Mouse (Mus musculus) leukemia stem cell, adult 10-12 weeks (primary cell): Measurements from ENCODE around the gene Fam24b. TPM values are rescaled to one million over a fixed set of nuclear protein-coding genes. Genes with fewer than 3 reads are reported as not detected.

Experiments used
- polyA plus RNA-seq: library from polyadenylated mRNA; stranded (reverse); fragments of >175 nt; gene quantifications from 2 replicates; pipeline ENCODE4 v1.2.3, GENCODE M21; 2012; ENCODE audit warnings: low replicate concordance

Fam24b gene
- not detected in 2 replicates for polyA plus RNA-seq

DNA sequence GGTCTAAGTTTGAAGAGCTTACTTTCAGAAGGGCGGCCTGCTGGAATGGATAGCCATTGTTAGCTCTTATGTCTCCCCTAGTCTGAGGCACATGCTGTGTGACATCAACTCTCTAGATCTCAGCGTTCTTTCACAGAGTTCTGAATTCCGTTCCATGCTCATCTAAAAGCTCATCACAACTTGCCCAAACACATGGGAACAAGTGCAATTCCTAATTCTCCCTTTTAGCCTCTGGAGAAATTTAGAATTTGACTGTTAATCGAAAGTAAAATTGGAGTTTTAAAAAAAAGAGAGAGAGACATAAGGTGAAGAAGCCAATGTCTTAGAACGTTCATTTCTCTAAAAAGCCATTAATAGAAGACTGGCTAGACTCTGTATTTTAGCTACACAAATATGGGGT, at the start of gene Fam24b:
Gene Fam24b, minus strand, starts transcription at position 101 of the 400 bp plus-strand sequence.

GRCm38 (mm10) chr7:131370648-131371469, 41.5 kb upstream of the Fam24b start, which contains the start of gene Pstk:
Gene Pstk, plus strand, starts transcription at chr7:131371141.

GRCm38 (mm10) chr7:131362615-131363300, 33.4 kb upstream of the Fam24b start, which contains the start of gene 2310057M21Rik:
Gene 2310057M21Rik, minus strand, starts transcription at chr7:131362759.

DNA sequence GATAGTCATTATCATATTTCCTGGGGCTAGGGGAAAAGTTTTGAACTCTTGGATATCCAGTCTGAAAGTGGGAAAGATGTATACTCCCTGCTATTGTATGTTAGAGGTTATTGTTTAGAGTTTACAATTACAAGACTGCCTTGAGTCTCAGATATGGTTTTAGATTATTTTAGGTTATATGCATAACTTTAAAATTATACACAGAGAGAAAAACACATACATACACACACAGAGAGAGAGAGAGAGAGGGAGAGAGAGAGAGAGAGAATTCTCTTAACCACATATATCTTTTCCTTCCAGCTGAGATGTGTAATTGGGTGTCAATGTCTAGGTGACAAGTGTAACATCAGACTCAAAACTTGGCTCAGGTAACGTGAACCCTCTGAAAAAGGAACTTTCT, 4.2 kb upstream of the Fam24b start, which contains the start of gene Fam24a:
Gene Fam24a, plus strand, starts transcription at position 301 of the 400 bp plus-strand sequence.

DNA sequence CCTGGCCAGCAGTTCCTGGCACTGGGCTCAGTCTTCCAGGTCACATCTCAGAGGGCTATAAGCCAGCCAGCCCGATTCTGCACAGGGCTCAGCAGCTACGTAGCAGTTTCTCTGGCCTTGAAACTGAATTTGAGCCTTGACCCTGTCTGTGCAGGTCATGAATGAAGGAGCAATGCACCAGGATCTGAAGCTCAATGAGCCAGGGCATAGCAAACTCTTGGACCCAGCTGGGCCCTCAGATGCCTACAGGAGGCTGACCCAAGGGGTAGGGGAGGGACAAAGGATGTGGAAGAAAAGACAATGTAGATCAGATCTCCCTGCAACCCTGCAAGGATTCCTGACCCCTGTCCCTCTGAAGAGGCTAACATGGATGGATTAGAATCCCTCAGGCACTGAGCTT, 7.1 kb downstream of the Fam24b start, which contains the start of gene Cuzd1:
Gene Cuzd1, minus strand, starts transcription at position 101 of the 400 bp plus-strand sequence.

Other genes with a start within 250 kb of the Fam24b start
- gene 4933402N03Rik, start 183.2 kb downstream of the Fam24b start, polyA plus RNA-seq, result not detected in 2 replicates
- 0.02 TPM in 1 of 2 replicates, not detected in the other for gene 5430419D17Rik, start 155.1 kb downstream of the Fam24b start, polyA plus RNA-seq
- not detected in 2 replicates for gene Cuzd1, start 7.2 kb downstream of the Fam24b start, polyA plus RNA-seq
- gene Fam24a, start 4.3 kb upstream of the Fam24b start, polyA plus RNA-seq, result not detected in 2 replicates
- 14.2 and 14.3 TPM in 2 replicates for gene 2310057M21Rik, start 33.2 kb upstream of the Fam24b start, polyA plus RNA-seq
- gene Pstk, start 41.6 kb upstream of the Fam24b start, polyA plus RNA-seq, result 13.3 and 14.2 TPM in 2 replicates
- 3.1 and 21.8 TPM in 2 replicates for gene Ikzf5, start 81.0 kb upstream of the Fam24b start, polyA plus RNA-seq
- gene Acadsb, start 81.1 kb upstream of the Fam24b start, polyA plus RNA-seq, result 0.64 and 3.5 TPM in 2 replicates
- not detected in 2 replicates for gene Hmx3, start 213.4 kb upstream of the Fam24b start, polyA plus RNA-seq
- gene Hmx2, start 219.3 kb upstream of the Fam24b start, polyA plus RNA-seq, result 0.69 TPM in 1 of 2 replicates, not detected in the other
- 29.9 and 30.3 TPM in 2 replicates for gene Bub3, start 230.7 kb upstream of the Fam24b start, polyA plus RNA-seq